Mouse (Mus musculus) thymus, adult 2 months (tissue): ENCODE results near the gene Cdc42ep3. TPM values are rescaled to one million over a fixed set of nuclear protein-coding genes. Genes with fewer than 3 reads are reported as not detected.

Experiments
- DNase-seq: peaks from one replicate; pipeline ENCODE4 v3.0.0; 2021
- H3K27ac ChIP-seq: fragments of 200-500 bp; 2 replicates; pipeline ENCODE4 v1.5.1; 2012; ENCODE audit warnings: low read length, control low read depth; ENCODE audit not compliant: control insufficient read depth, insufficient read depth
- H3K27me3 ChIP-seq: fragments of 200-500 bp; 2 replicates; pipeline ENCODE4 v1.6.1; 2012; ENCODE audit warnings: mild to moderate bottlenecking, low read length, moderate library complexity, mixed read lengths; ENCODE audit not compliant: control insufficient read depth, insufficient read depth
- H3K36me3 ChIP-seq: fragments of 200-500 bp; 2 replicates; pipeline ENCODE4 v1.6.1; 2012; ENCODE audit warnings: mild to moderate bottlenecking, low read length, moderate library complexity; ENCODE audit not compliant: control insufficient read depth, insufficient read depth
- H3K4me1 ChIP-seq: fragments of 200-500 bp; replicated peaks from 2 replicates; pipeline ENCODE4 v1.6.1; 2012; ENCODE audit warnings: low read length; ENCODE audit not compliant: control insufficient read depth, insufficient read depth
- H3K4me3 ChIP-seq: fragments of 200-500 bp; 2 replicates; pipeline ENCODE4 v1.5.1; 2012; ENCODE audit warnings: mild to moderate bottlenecking, low read length, control low read depth, moderate library complexity; ENCODE audit not compliant: control insufficient read depth, insufficient read depth
- CTCF ChIP-seq: fragments of 200-500 bp; IDR thresholded peaks from 2 replicates; pipeline ENCODE4 v1.5.1; 2012; ENCODE audit warnings: mild to moderate bottlenecking, control low read depth, low read length, moderate library complexity, borderline replicate concordance; ENCODE audit not compliant: control insufficient read depth, poor library complexity, insufficient read depth; ENCODE audit errors: extremely low read depth
- POLR2A ChIP-seq: fragments of 200-500 bp; IDR thresholded peaks from 2 replicates; pipeline ENCODE4 v1.6.1; 2012; ENCODE audit warnings: mild to moderate bottlenecking, low read length, control low read depth, moderate library complexity; ENCODE audit not compliant: control insufficient read depth, poor library complexity, insufficient read depth; ENCODE audit errors: extremely low read depth
- WGBS: fragments of 180-500 bp; shearing (Covaris S2); methylation state at CpG from one replicate; pipeline ENCODE4 v1.1.7; 2018; 5-methylcytosine and 5-hydroxymethylcytosine counted together
- polyA plus RNA-seq: library from polyadenylated mRNA; depleted of rRNA; stranded (reverse); fragments of >200 nt; gene quantifications from 2 replicates; pipeline ENCODE4 v1.2.3, GENCODE M21; 2012

Gene Cdc42ep3
- polyA plus RNA-seq, 1 experiment = 16.6 TPM

- 97% methylated on average over 9 of the region's 9 CpGs for WGBS
- Histone ChIP-seq H3K4me1 (no peaks in the 10 kb centered on the region), H3K27me3 (no peaks in the 10 kb centered on the region), H3K36me3 (peaks cover 11% of the 10 kb centered on the region; the same call in 1 of the 2 replicates), H3K27ac (no peak overlapping the region), H3K4me3 (no peak overlapping the region)
- DNase-seq = no peak
- no peak for TF ChIP-seq POLR2A
- TF ChIP-seq CTCF = no peak
Observed at GRCm38 (mm10) chr17:79333650-79334049, 21.2 kb downstream of the Cdc42ep3 start.

- TF ChIP-seq CTCF = no peak
- TF ChIP-seq POLR2A = no peak
- no peak for DNase-seq
- H3K4me1 ChIP-seq = no peaks in the 10 kb centered on the region
- H3K27me3 ChIP-seq = no peaks in the 10 kb centered on the region
- 82% methylated on average over 3 of the region's 3 CpGs for WGBS
- no peak overlapping the region for H3K4me3 ChIP-seq
- H3K36me3 ChIP-seq = peaks cover 11% of the 10 kb centered on the region; the same call in 1 of the 2 replicates
- H3K27ac ChIP-seq = no peak overlapping the region
Observed at GRCm38 (mm10) chr17:79332864-79333263, 22.0 kb downstream of the Cdc42ep3 start.

GRCm38 (mm10) chr17:79330397-79330796, 24.5 kb downstream of the Cdc42ep3 start:
- Histone ChIP-seq H3K4me3 (no peak overlapping the region), H3K36me3 (peaks cover 11% of the 10 kb centered on the region; the same call in 1 of the 2 replicates), H3K4me1 (no peaks in the 10 kb centered on the region), H3K27me3 (no peaks in the 10 kb centered on the region), H3K27ac (no peak overlapping the region)
- TF ChIP-seq POLR2A = no peak
- TF ChIP-seq CTCF = no peak
- 100% methylated on average over 2 of the region's 2 CpGs for WGBS
- no peak for DNase-seq

GRCm38 (mm10) chr17:79326868-79327376, 28.0 kb downstream of the Cdc42ep3 start:
- DNase-seq = no peak
- Histone ChIP-seq H3K4me3 (no peak overlapping the region), H3K36me3 (no peaks in the 10 kb centered on the region), H3K27ac (no peak overlapping the region), H3K4me1 (no peaks in the 10 kb centered on the region), H3K27me3 (no peaks in the 10 kb centered on the region)
- no peak for TF ChIP-seq CTCF
- no peak for TF ChIP-seq POLR2A
- 97% methylated on average over 4 of the region's 4 CpGs for WGBS

GRCm38 (mm10) chr17:79317085-79317751, 37.7 kb downstream of the Cdc42ep3 start:
- Histone ChIP-seq H3K4me1 (no peaks in the 10 kb centered on the region), H3K27ac (no peak overlapping the region), H3K4me3 (no peak overlapping the region), H3K27me3 (no peaks in the 10 kb centered on the region), H3K36me3 (no peaks in the 10 kb centered on the region)
- TF ChIP-seq POLR2A (no peak), CTCF (no peak)
- WGBS = 81% methylated on average over 12 of the region's 12 CpGs
- DNase-seq = no peak

- TF ChIP-seq CTCF (no peak), POLR2A (no peak)
- WGBS = 93% methylated on average over 4 of the region's 4 CpGs
- H3K4me1 ChIP-seq = no peaks in the 10 kb centered on the region
- H3K36me3 ChIP-seq = no peaks in the 10 kb centered on the region
- no peak for DNase-seq
- H3K27me3 ChIP-seq = no peaks in the 10 kb centered on the region
- no peak overlapping the region for H3K4me3 ChIP-seq
- H3K27ac ChIP-seq = no peak overlapping the region
Observed at GRCm38 (mm10) chr17:79315415-79316094, 39.3 kb downstream of the Cdc42ep3 start.

GRCm38 (mm10) chr17:79310465-79310864, 44.4 kb downstream of the Cdc42ep3 start:
- no peak overlapping the region for H3K27ac ChIP-seq
- H3K4me3 ChIP-seq = no peak overlapping the region
- TF ChIP-seq CTCF (no peak), POLR2A (no peak)
- H3K4me1 ChIP-seq = no peaks in the 10 kb centered on the region
- DNase-seq = no peak
- no peaks in the 10 kb centered on the region for H3K27me3 ChIP-seq
- 97% methylated on average over 1 of the region's 1 CpGs for WGBS
- H3K36me3 ChIP-seq = no peaks in the 10 kb centered on the region
